Mouse (Mus musculus): ENCODE results near the gene Smad3.
A peak's percentile ranks its signal among the peaks of the same experiment; 100 is the strongest.

The Smad3 gene

DNA sequence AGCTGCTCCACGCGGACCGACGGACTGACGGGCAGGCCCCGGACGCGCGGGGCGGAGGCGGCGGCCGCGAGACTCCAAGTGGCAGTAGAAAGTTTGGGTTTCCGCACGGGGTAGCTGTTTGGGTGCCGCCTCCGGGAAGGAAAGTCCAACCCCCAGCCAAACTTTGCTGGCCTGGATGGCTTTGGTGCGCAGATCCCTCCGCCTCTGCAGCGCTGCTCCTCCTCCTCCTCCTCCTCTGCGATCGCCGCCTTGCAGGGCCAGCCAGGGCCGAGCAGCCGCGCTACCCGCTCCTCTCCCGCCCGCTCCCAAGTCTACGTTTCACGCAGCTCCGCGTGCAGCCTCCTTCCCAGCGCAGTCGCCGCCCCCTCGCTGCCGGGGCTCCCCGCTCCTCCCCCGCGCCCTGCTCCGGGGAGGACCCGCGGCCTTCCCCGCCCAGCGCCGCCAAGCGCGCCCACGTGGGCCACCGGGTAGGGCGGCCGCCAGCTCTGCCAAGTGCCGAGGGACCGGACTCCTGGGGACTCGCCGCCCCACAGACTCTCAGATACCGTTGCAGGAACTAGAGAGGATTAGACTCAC lies at the start of gene Smad3:
Gene Smad3, minus strand, starts transcription at position 130 of the 576 bp plus-strand sequence.
- peak; percentile 93 for DNase-seq (ENCODE audit: low read depth, low spot score)

DNA sequence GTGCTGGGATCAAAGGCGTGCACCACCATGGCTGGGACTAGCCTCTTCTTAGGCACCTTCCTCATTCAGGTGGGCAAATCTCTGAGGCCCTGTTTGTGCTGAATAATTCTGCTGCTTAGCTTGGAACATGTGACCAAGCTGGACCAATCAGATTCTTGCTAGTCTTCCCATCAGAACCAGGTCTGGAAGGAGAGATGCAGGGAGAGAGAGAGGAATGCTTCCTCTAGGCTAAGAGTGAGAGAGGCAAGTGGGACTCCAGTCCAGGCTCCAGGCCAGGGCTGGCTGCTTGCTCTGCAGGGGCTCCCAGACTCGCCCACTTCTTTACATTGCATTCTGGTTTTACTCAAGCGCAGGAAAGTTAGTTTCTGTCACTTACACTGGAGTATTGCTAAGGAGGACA lies 47.1 kb upstream of the Smad3 start:
- peak; percentile 55 for DNase-seq (ENCODE audit: low read depth, low spot score)

DNA sequence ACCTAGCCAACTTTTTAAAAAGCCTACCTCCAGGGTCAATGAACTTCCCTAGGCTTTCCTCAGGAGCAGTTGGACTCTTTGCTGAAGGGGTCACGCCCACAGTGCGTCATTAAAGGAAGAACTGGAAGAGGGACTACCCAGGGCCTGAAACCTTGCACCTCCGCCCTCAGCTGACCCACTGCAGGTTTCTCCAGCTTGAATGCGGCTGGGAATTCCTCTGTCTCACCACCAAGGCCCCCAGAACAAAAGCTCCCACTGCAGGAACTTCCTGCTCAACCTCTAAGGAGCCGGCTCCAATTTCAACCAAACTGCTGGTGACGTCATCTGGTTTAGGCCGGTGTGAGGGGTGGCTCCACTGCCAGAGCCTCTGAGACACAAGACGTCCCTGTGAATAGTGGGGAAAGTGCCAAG lies 45.4 kb upstream of the Smad3 start:
- DNase-seq (ENCODE audit: low read depth, low spot score): peak; percentile 87

DNA sequence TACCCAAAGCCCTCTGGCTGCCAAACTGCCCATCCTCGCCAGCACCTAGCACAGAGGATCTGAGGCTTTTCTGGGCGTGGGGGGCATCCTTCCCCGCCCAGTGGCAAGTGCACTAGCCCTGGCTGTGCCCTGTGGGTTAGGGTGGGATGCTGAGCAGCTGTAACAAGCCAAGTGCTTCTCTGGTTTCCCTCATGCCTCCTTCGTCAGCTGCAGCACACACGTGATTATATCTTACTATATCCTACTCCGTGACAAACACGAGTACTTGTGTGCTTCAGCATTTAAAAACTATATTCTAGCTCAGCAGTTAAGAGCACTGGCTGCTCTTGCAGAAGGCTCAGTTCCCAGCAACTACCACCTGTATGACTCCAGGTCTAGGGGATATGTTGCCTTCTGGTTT lies 44.7 kb upstream of the Smad3 start:
- no peak for DNase-seq (ENCODE audit: low read depth, low spot score)

DNA sequence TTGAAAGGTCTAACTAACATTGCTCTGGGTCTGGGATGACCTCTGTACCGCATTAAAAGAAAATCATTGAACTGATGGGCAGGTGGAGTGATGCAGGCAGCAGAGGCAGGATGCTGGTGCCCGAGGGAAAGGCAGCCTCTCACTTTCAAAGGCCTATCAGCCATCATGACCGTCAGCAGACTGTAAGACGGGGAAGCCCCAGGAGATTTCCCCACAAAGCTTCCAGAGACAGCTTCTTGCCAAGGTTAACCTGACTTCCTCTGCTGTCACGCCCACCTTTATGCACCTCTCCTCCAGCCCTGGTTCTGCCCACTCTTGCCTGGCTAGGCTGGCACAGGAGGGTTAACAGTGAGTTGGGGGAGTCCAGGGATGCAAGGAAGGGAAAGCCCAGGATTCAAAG lies 44.3 kb upstream of the Smad3 start:
- DNase-seq (ENCODE audit: low read depth, low spot score): no peak

DNA sequence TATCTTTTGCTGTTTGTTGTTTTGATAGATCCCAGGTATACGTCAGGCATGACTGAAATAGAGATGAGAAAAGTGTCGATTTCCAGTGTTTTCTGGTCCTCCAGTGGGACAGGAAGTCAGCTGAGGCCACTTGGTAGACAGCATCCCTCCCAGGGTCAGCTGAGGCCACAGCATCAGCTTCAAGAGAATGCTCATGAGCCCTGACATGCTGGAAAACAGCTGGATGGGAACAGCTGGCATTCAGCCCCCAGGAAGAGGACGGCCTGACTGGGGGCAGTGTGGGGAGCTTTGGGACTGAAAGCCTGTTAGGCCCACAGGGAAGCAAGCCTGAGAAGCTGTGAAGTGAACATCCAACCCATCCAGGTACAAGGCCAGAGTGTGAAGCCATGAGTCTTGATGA lies 38.6 kb upstream of the Smad3 start:
- no peak for DNase-seq (ENCODE audit: low read depth, low spot score)

DNA sequence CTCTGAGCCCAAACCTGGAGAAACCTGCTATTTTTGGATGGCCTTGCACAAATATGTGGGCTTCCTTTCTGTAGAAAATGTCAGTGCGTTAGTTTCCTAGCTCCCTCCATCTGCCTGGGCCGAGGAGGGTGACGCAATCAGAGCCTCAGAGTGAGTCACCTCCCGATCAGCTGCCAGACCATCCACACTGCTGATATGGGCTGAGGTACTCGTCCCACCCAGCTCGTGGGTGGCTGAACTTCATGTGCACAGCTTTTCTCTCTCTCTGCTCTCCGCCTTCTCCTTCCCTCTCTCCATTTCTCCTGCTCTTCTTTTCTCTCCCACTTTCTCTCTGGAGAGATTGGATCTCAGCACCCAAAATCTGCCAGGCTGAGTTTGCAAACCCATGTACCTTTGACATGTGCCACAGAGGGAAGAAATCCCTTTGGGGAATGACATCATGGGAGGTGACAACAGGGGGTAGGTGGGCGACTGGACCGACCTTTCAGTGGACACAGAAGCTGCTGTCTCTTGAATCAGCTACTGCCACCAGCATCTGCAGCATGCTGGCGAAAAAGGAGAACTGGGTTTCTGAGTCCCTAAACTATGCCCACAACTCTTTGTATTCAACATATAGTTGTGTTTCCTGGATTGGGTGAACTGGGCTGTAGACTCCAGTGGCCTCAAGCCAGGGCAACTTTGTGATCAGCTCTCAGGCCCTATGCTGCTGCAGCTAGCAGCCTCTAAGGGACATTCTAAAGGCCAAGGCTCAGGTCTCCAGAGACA lies 36.1 kb upstream of the Smad3 start:
- DNase-seq (ENCODE audit: low read depth, low spot score): no peak

DNA sequence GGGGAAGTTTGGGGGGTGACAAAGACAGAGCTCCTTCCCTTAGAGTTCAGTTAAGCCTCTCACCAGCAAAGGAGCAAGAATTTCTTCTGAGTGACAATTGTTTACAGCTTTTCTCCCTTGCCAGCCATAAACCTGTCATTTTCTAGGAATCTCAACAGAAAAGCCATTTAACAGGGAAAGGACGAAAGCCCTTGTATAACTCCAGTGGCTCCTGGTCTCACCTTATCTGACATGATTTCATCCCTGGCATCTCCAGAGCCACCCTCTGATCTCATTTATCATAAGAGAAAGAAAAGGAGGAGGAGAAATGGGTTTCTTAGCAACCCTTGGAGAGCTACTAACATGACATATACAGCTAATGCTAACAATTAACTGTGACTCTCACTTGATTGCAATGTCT lies 33.9 kb upstream of the Smad3 start:
- DNase-seq (ENCODE audit: low read depth, low spot score): no peak

DNA sequence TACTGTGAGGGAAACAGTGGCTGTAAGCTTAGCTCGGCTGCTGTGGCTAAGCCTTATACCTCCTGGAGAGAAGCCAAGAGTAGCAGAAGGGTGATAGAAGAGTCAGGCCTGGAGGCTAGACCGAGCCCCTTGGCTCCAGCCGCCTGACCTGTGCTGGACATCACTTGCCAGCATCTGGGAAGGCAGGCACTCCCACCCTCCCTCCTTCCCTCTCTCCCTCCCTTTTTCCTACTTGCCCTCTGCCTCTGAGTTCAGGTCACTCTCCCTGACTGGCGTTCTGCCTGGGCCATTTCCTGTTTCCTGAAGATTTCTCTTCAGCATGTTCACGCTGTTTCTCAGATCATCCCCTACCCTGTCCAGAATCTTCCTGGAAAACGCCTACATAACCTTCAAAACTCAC lies 33.5 kb upstream of the Smad3 start:
- no peak for DNase-seq (ENCODE audit: low read depth, low spot score)

DNA sequence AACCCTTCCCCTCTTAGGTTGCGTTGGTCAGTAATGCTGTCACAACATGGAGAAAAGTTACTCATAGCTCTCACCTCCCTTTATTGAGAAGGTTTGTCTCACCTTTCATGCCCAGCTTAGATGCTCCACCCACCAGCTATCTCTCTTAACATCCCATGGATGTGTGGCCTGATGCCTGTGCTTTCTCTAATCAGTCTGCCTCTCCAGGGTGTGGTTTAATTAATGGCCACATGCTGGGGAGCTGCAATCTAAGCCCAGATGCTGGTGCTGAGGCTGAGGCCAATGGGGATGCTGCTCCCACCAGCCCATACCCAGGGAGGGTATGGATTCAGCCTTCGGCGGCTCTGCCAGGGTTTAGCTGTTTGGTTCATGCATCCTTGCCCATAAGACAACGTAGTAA lies 32.4 kb upstream of the Smad3 start:
- DNase-seq (ENCODE audit: low read depth, low spot score): no peak

DNA sequence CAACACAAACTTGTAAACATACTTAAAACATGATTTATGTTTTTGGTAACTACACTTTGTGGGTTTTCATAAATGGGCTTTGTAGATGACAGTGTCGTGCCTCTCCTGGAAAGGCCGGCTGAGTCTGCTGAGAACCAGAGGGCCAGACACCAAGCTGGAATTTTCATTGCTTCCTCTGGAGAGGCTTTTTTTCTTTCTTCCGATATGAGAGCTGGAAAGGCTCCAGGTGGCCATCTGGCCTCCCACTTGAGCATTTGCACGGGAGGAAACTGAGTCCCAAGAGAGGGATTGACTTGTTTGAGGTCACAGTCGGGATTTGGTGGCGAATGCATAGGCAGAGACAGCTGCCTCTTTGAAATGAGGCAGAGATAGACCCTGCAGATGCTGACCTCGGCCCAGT lies 31.6 kb upstream of the Smad3 start:
- DNase-seq (ENCODE audit: low read depth, low spot score): no peak

DNA sequence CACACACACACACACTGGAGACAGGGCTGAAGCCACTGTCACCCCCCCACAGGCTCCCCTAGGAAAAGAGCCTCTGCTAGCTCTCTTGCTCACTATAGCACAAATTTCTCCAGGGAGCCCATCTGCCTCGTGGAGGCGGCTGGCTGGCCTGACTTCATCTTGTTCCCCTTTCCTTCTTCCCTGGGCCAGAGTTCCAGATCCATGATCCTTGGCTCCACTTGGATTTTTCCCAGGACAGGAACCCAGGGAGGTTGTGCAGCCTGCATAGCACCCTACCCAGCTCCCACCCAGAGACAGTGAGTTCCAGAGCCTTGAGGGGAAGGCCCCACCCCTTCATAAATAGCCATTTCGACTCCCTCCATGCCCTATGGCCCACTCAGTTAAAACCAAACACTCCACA lies 29.8 kb upstream of the Smad3 start:
- no peak for DNase-seq (ENCODE audit: low read depth, low spot score)

DNA sequence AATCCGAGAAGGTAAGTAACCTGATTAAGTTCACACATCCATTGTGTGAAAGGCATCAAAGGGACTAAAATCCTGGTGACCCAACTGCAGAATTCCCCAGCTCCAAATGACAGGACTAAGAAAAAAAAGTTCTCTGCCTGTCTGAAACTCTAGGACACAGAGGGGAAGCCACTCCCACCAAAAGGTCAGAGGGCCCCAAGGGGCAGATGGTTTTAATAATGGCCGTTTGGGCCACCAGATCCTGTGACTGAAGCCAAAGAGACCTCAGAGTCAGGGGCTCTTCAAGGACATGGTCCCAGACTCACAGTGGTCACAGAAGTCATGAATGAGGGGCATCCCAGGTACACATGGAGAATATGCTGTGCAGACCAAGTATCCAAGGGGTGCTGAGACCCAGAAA lies 29.3 kb upstream of the Smad3 start:
- no peak for DNase-seq (ENCODE audit: low read depth, low spot score)

DNA sequence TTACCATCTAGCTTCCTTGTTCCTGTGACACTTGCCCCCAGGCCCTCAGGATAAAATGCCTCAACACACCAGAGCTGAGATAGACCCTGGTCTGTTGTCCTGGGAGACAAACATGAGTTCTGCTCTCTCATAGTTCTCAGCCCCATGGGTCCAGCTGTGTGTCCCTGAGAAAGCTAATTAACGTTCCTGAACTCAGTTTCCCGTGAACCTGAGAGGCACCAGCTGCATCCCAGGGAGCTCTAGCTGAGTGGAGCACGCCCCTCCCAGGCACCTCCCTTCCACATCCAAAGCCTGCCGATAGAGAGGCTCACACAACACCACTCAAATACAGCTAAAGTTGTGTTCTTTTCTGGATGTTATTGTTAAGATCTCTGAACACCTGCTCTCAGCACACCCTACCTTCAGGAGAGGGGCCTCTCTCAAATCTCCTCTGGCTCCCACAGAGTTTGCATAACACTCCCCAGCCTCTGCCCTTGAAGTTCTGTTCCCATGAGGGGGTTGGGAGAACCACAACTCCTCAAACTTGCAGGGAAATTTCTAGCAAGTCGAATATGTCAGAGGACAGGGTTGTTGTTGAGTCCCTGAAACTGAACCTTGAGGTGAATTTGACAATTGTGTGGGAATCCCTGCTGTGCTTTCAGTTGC lies 28.4 kb upstream of the Smad3 start:
- no peak for DNase-seq (ENCODE audit: low read depth, low spot score)

DNA sequence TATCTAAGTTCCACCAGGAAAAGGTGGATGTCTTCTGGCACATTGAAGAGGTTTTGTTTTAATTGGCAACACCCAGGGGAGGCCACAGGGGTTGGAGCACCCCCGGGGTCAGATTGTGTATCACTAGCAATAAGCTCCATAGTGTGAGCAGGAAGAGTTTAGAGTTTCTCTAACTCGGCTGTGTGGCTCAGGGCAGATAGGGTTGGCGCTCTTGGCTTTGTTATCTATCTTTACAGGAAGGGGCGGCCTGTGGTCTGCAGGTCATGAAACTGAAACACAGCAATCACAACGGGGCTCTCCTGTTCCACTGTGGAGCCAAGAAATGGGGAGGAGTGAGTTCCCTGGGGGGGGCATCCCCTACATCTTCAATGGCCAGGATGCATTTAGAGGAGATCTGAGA lies 27.7 kb upstream of the Smad3 start:
- DNase-seq (ENCODE audit: low read depth, low spot score): no peak

DNA sequence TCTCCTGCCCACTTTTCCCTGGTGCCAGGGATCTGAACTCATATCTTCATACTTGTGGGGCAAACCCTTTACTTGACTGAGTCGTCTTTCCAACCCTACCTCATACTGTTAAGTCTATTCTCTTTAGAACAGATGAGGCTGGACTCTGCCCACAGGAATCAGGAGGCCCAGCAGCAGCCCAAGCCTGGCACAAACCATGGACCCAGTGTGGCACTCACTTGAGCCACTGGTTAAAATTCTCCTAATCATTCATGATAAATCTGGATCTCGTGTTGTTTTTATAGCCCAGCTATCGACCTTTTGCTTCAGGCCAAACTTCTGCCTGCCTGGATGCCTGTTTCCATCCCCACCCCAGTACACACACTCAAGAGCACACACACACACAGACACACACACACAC lies 26.8 kb upstream of the Smad3 start:
- no peak for DNase-seq (ENCODE audit: low read depth, low spot score)

DNA sequence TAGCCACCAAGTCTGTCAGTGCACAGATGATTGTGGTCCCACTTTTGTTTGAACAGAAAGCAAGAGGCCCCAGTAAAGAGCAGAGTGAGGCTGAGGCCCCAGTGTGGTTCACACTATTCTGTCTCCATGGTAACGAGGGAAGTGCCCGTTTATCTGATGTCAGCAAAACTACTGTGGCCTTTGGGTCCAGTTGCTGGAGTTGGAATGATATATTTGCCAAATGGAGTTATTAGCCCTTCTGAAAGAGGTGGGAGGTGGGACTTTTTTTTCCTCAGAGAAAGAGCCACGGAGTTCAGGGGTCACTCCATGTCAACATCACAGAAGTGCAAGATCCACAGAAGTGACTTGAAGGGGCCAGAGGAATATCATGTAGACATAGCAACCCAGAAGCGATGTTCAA lies 24.9 kb upstream of the Smad3 start:
- peak; percentile 81 for DNase-seq (ENCODE audit: low read depth, low spot score)

DNA sequence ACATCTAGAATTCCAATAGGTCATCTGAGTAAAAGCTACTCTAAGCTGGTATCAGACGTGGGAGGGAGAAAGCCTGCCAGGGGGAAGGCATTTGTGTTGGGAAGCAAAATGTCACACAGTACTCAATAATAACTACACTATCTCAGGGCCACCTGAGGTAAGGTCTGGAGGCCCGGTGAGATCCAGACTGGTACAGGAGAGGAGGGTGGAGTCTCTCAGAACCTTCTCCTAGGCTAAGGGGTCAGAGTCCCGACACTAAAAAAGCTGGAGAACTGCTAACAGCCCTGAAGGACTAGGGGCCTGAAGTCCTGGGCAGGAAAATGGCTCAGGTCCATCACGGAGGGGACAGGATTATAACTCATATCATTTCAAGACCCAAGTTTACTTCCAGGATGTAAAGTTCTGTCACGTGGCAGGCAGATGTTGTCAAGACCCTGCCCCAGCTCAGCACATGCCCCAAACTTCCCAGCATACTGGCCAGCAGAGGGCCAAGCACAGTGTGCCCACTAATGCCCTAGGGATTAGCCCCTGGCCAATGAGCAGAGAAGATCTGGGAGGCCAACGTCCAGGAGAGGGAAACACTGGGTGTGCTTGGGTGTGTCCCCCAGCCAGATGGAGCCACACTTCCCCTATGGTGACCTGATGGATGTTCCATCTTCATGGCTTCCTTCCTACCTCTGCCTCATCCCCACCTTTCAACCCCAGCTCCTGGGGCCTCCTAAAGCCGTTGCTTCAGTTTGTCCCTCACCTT lies 24.1 kb upstream of the Smad3 start:
- DNase-seq (ENCODE audit: low read depth, low spot score): no peak

DNA sequence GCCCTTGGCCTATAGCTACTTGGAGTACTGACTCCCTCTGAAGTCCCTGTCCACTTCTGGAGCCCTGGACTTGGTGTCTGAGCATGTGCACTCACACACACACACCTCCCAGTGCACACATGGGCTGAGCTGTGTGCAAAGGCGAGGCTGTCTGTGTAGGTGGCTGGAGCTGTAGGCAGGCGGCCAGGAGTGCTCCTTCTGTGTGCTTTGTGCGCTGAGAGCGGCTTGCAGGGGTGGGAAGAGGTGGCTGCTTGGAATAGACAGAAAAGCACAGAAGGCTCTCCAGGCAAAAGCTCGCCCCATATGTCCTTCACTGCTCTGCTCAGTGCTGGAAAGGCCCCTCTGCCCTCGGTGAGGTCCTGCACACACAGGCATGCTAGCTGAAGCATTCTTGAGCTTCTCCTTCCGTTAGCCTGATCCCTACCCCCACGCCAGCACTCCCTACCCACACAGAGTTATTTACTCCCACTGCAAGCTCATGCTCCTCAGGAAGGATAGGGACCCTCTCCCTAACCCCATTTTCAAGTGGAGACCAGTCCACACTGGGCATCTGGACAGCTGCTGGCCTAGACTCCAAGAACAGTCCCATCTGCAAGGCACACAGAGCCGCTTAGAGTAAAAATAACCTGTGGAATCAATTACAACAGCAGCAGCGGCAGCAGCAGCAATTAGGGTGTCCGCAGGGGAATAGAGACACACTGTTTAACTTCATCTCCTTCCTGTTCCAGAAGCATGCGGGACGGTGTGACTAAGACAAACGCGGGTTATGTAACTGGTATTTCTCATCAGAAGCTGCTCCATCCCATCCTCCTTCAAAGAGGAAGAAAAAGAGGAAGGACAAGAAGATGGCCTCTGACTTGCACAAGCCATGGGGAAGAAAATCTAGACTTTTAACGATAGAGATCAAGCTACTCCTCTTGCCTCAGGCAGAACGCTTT lies 22.4 kb upstream of the Smad3 start:
- no peak for DNase-seq (ENCODE audit: low read depth, low spot score)

DNA sequence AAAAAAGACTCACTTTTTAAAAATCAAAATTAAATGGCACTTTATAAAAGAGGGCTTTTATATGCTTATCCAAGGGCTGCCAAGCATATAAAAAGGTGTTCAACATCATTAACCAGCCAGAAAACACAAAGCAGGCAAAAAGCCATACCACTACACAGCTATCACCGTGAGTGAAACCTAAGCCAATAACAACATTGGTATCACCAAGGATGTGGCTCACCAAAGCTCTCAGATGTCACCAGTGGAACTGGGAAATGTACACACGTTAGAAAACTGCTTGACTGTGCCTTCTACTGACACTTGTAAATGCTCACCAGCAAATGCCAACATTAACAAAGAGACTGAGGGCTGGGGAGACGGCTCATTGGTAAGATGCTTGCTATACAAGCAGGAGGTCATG lies 18.9 kb upstream of the Smad3 start:
- no peak for DNase-seq (ENCODE audit: low read depth, low spot score)

DNA sequence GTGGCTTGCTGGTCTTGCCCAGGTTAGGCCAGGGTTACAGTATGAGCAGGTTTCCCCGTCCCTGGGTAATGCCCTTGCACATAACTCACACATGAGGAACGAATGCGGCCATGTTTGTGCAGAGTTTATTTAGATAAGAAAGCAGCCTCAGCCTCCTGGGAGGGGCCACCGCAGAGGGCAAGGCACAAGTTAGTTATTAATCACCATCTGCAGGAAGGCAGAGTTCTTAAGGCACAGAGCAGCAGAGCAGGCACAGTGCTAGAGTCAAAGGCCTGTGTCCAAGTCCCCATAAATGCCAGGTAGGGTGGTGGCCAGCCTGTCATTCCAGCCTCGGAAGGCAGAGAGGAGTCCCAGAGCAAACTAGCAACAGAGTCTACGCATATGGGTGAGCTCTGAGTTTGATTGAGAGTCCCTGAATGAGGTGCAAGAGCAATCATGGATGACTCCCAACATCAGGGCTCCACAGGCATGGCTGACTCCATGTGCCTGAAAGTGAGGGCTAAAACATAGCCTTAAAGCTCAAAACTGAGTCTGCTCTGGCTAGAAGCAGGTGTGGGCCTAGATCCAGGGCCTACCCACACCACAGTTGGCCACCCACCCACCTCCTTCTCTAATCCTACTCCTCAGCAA lies 17.2 kb upstream of the Smad3 start:
- no peak for DNase-seq (ENCODE audit: low read depth, low spot score)

Measured in mesoderm, embryonic 11.5 days (tissue).